Mouse (Mus musculus): ENCODE results near the gene Gm11214. TPM values are rescaled to one million over a fixed set of nuclear protein-coding genes. Genes with fewer than 3 reads are reported as not detected.

The Gm11214 gene
- not detected in 2 replicates for polyA plus RNA-seq (2015; fragmentation: Nextera tagmentation; extraction: Ambion mirVana)

GRCm38 (mm10) chr4:63663279-63663678 lies at the start of gene Gm11214:
TSS of gene Gm11214 (minus strand) at chr4:63663379.
- no peak within 1 kb of the TSS for H3K4me3 ChIP-seq
- H3K9ac ChIP-seq (replicated peaks): no peak within 1 kb of the TSS
- 95% methylated on average over 6 of the region's 6 CpGs for WGBS
- H3K4me1 ChIP-seq: 0 out of 2 replicates have a peak, but pooled peaks cover 2% of the 10 kb centered on the region
- no peak within 1 kb of the TSS for H3K27ac ChIP-seq (replicated peaks)
- H3K4me2 ChIP-seq (replicated peaks): no peak within 1 kb of the TSS
- no peaks in the 10 kb centered on the region for H3K36me3 ChIP-seq
- ATAC-seq (replicated peaks): no peak
- H3K27me3 ChIP-seq: no peaks in the 10 kb centered on the region
- H3K9me3 ChIP-seq: no peaks in the 10 kb centered on the region

DNA sequence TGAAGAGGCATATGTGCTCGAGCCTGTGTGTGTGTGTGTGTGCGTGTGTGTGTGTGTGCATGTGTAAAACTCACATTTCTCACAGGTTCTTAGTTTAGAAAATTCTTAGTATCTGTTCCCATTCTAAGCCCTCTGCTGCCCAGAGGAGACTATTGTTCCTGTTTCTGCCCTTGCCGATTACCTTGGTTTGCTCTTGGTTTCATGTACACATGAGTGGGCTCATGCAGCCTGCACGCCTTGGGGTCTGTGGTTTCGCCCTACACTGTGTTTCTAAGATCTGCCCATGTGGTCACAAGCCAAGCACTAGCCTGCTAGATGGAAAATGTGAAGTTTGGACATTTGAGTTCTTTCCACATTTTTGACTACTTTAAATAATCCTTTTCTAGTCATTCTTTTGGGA lies 48.7 kb upstream of the Gm11214 start:
- Histone ChIP-seq H3K27ac (replicated peaks) (no peak overlapping the region), H3K27me3 (no peaks in the 10 kb centered on the region), H3K9me3 (no peaks in the 10 kb centered on the region), H3K4me2 (replicated peaks) (no peak overlapping the region), H3K9ac (replicated peaks) (no peak overlapping the region), H3K36me3 (no peaks in the 10 kb centered on the region), H3K4me3 (no peak overlapping the region), H3K4me1 (no peaks in the 10 kb centered on the region)
- no peak for ATAC-seq (replicated peaks)
- WGBS: 91% methylated on average over 5 of the region's 5 CpGs

- WGBS: 80% methylated on average over 8 of the region's 8 CpGs
- H3K36me3 ChIP-seq: no peaks in the 10 kb centered on the region
- no peak overlapping the region for H3K4me2 ChIP-seq (replicated peaks)
- no peaks in the 10 kb centered on the region for H3K9me3 ChIP-seq
- no peaks in the 10 kb centered on the region for H3K4me1 ChIP-seq
- no peaks in the 10 kb centered on the region for H3K27me3 ChIP-seq
- no peak overlapping the region for H3K4me3 ChIP-seq
- ATAC-seq (replicated peaks): no peak
- no peak overlapping the region for H3K27ac ChIP-seq (replicated peaks)
- no peak overlapping the region for H3K9ac ChIP-seq (replicated peaks)
These were observed 47.4 kb upstream of the Gm11214 start for GRCm38 (mm10) chr4:63710431-63711220.

DNA sequence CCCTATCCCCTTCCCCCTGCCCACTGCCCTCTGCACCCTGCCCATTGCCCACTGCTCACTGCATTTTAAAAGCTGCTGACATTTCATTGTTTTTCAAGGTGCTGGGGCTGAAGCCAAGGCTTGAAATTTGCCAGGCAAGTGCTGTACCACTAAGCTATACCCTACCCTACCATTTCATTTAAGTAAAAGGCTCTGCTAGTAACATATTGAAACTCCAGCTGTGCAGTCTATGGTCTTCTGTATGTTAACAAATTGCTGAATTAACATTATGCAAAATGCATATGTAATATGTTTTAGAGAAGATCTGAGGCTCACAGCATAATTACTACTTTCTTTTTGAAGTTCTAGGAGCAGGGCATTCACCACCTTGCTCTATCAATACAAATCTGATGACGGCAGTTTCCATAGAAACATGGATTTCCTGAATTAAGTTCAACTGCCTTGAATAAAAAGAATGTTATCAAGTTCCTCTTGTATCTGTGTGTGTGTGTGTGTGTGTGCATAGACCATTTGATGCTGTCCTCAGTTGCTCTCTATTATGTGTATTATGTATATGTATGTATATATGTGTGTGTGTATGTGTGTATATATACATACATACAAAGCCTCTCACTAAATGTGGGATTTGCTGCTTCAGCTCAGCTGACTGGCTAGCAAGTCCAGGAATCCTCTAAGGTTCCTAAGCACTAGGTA lies 43.2 kb upstream of the Gm11214 start:
- Histone ChIP-seq H3K4me2 (replicated peaks) (no peak overlapping the region), H3K9ac (replicated peaks) (no peak overlapping the region), H3K27ac (replicated peaks) (peak overlapping the region; percentile 49; the same call in 1 of the 2 replicates), H3K27me3 (no peaks in the 10 kb centered on the region), H3K4me3 (no peak overlapping the region), H3K36me3 (no peaks in the 10 kb centered on the region), H3K4me1 (no peaks in the 10 kb centered on the region), H3K9me3 (no peaks in the 10 kb centered on the region)
- 65% methylated on average over 1 of the region's 1 CpGs for WGBS
- ATAC-seq (replicated peaks): peak; percentile 78

DNA sequence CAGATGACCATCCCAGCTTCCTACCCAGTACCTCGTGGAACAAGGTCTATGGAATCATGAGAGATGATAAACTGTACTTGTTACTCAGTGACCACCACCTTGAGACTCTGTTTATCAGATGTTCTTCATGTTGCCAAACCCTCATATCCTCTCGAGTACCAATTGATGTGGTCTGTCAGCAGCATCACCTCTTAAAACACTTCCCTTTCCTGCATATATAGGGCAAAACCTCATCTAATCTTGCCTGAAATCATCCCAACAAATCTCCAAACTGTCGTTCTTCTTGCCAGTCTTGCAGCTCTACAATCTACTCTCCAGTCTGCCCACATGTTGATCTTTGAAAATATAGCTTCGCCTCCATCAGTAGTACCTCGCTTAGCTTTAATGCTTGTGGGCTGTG lies 41.1 kb upstream of the Gm11214 start:
- no peak for ATAC-seq (replicated peaks)
- H3K9me3 ChIP-seq: no peaks in the 10 kb centered on the region
- H3K4me2 ChIP-seq (replicated peaks): no peak overlapping the region
- H3K4me3 ChIP-seq: no peak overlapping the region
- no peaks in the 10 kb centered on the region for H3K4me1 ChIP-seq
- H3K9ac ChIP-seq (replicated peaks): no peak overlapping the region
- H3K27me3 ChIP-seq: no peaks in the 10 kb centered on the region
- WGBS: 90% methylated on average over 5 of the region's 5 CpGs
- no peaks in the 10 kb centered on the region for H3K36me3 ChIP-seq
- no peak overlapping the region for H3K27ac ChIP-seq (replicated peaks)

DNA sequence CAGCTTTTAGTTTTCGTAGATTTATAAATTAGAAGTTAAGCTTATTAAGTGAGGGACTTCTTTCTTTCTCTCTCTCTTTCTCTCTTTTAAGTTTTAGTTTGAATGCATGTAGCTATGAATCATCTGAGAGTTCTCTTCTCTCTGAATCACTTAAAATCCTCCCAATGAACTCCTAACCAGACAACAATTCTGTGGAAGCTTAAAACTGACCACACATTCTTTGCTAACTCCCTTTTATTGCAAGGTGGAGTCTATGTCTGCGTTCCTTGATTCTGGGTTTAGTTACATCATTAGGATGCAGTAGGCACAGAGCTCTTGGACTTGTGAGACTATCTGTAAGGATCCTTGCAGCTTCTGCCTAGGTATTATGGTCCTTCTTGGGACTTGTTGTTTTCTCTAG lies 40.5 kb upstream of the Gm11214 start:
- H3K36me3 ChIP-seq: no peaks in the 10 kb centered on the region
- H3K4me2 ChIP-seq (replicated peaks): no peak overlapping the region
- no peak for ATAC-seq (replicated peaks)
- no peaks in the 10 kb centered on the region for H3K27me3 ChIP-seq
- H3K4me3 ChIP-seq: no peak overlapping the region
- no peak overlapping the region for H3K27ac ChIP-seq (replicated peaks)
- no peak overlapping the region for H3K9ac ChIP-seq (replicated peaks)
- no peaks in the 10 kb centered on the region for H3K4me1 ChIP-seq
- WGBS: 93% methylated on average over 2 of the region's 2 CpGs
- no peaks in the 10 kb centered on the region for H3K9me3 ChIP-seq

DNA sequence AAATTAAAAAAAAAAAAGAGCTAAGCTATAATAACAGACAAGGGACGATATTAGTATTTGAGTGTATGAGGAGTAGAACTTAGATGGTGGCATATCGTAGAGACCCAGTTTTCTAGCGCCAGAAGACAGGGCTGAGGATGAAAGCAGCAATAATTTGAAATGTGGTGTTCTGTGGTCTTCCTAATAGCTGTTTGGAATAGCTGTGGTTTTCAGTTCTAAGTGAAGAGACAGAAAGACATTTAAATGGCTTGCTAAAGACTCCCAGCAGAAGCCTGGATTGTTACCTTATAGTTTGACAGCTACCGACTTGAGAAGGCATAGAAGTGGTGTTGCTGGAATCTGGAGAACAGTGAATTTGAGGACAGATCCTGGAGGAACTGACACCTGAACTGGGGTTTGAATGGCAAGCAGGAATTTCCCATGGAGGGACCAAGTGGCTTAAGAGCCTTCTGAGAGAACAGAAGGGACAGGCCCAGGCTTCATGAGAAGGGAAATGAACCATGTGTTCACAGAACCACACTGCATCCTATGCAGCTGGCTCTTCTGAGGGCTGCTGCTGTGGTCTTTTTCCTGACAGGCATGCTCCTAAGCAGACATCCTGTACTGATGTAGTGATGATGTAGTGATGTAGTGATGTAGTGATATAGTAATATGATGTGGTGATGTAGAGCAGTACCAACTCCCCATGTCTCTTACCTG lies 39.0 kb upstream of the Gm11214 start:
- Histone ChIP-seq H3K36me3 (no peaks in the 10 kb centered on the region), H3K4me2 (replicated peaks) (no peak overlapping the region), H3K4me3 (no peak overlapping the region), H3K4me1 (no peaks in the 10 kb centered on the region), H3K27ac (replicated peaks) (no peak overlapping the region), H3K9ac (replicated peaks) (no peak overlapping the region), H3K9me3 (no peaks in the 10 kb centered on the region), H3K27me3 (no peaks in the 10 kb centered on the region)
- 90% methylated on average over 4 of the region's 4 CpGs for WGBS
- no peak for ATAC-seq (replicated peaks)

- no peaks in the 10 kb centered on the region for H3K9me3 ChIP-seq
- WGBS: 49% methylated on average over 3 of the region's 3 CpGs
- no peak for ATAC-seq (replicated peaks)
- no peaks in the 10 kb centered on the region for H3K27me3 ChIP-seq
- H3K4me3 ChIP-seq: no peak overlapping the region
- no peaks in the 10 kb centered on the region for H3K36me3 ChIP-seq
- H3K4me1 ChIP-seq: no peaks in the 10 kb centered on the region
- no peak overlapping the region for H3K27ac ChIP-seq (replicated peaks)
- H3K4me2 ChIP-seq (replicated peaks): no peak overlapping the region
- no peak overlapping the region for H3K9ac ChIP-seq (replicated peaks)
These were observed 36.6 kb upstream of the Gm11214 start for GRCm38 (mm10) chr4:63699749-63700148.

GRCm38 (mm10) chr4:63696921-63697320 lies 33.7 kb upstream of the Gm11214 start:
- Histone ChIP-seq H3K36me3 (no peaks in the 10 kb centered on the region), H3K4me1 (no peaks in the 10 kb centered on the region), H3K9me3 (no peaks in the 10 kb centered on the region), H3K9ac (replicated peaks) (no peak overlapping the region), H3K4me2 (replicated peaks) (no peak overlapping the region), H3K4me3 (no peak overlapping the region), H3K27me3 (no peaks in the 10 kb centered on the region), H3K27ac (replicated peaks) (no peak overlapping the region)
- no peak for ATAC-seq (replicated peaks)
- WGBS: 92% methylated on average over 4 of the region's 4 CpGs

- no peak overlapping the region for H3K9ac ChIP-seq (replicated peaks)
- H3K4me2 ChIP-seq (replicated peaks): no peak overlapping the region
- H3K9me3 ChIP-seq: no peaks in the 10 kb centered on the region
- H3K4me3 ChIP-seq: no peak overlapping the region
- no peak for ATAC-seq (replicated peaks)
- H3K36me3 ChIP-seq: no peaks in the 10 kb centered on the region
- no peak overlapping the region for H3K27ac ChIP-seq (replicated peaks)
- H3K4me1 ChIP-seq: no peaks in the 10 kb centered on the region
- no peaks in the 10 kb centered on the region for H3K27me3 ChIP-seq
These were observed 29.2 kb upstream of the Gm11214 start for GRCm38 (mm10) chr4:63692351-63692750.

GRCm38 (mm10) chr4:63687429-63687828 lies 24.2 kb upstream of the Gm11214 start:
- Histone ChIP-seq H3K9ac (replicated peaks) (no peak overlapping the region), H3K9me3 (no peaks in the 10 kb centered on the region), H3K27me3 (no peaks in the 10 kb centered on the region), H3K4me1 (no peaks in the 10 kb centered on the region), H3K27ac (replicated peaks) (no peak overlapping the region), H3K4me2 (replicated peaks) (no peak overlapping the region), H3K4me3 (no peak overlapping the region), H3K36me3 (no peaks in the 10 kb centered on the region)
- no peak for ATAC-seq (replicated peaks)
- WGBS: 75% methylated on average over 8 of the region's 8 CpGs

DNA sequence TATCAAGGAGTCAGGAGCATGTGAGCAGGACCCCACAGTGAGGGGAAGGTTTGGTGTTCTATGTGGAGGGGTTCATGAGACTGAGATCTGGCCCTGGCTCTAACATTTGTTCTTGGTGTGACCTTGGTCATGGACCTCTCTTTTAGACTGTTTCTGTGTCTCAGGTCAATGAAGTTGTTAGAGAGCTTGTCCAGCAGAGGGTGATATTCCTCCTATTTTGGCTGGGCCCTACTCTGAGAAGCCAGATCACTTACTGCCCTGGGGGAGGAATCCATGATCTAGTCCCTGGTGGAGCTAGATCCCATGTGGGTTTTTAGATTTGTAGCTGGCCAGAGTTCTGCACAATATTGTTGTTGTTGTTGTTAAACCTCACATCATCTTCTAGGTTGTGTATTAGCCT lies 23.0 kb upstream of the Gm11214 start:
- Histone ChIP-seq H3K4me1 (no peaks in the 10 kb centered on the region), H3K4me2 (replicated peaks) (no peak overlapping the region), H3K27ac (replicated peaks) (no peak overlapping the region), H3K27me3 (no peaks in the 10 kb centered on the region), H3K36me3 (no peaks in the 10 kb centered on the region), H3K9ac (replicated peaks) (no peak overlapping the region), H3K4me3 (no peak overlapping the region), H3K9me3 (no peaks in the 10 kb centered on the region)
- ATAC-seq (replicated peaks): no peak; the same call in 1 of the 2 replicates
